Mouse (Mus musculus) heart, postnatal 0 days (tissue): ENCODE results near the gene Unc13a. TPM values are rescaled to one million over a fixed set of nuclear protein-coding genes. Genes with fewer than 3 reads are reported as not detected.

Experiments used
- ATAC-seq: fragments of 200-750 bp; cut with Nextera tagmentation; 2 replicates; pipeline ENCODE4 v1.8.0; 2017; ENCODE audit warnings: low read depth, moderate number of reproducible peaks, moderate library complexity; ENCODE audit not compliant: insufficient read depth
- DNase-seq: peaks from one replicate; pipeline ENCODE4 v3.0.0-alpha.2; 2016; ENCODE audit warnings: low spot score
- H3K27ac ChIP-seq: fragments of 300-500 bp; sonication (generic); 2 replicates; pipeline ENCODE4 v1.5.1; 2014; ENCODE audit warnings: low read depth, mild to moderate bottlenecking
- H3K27me3 ChIP-seq: fragments of 300-500 bp; sonication (generic); 2 replicates; pipeline ENCODE4 v1.6.1; 2014; ENCODE audit warnings: low read length, mixed read lengths; ENCODE audit not compliant: control insufficient read depth, insufficient read depth
- H3K36me3 ChIP-seq: fragments of 300-500 bp; sonication (generic); replicated peaks from 2 replicates; pipeline ENCODE4 v1.6.1; 2014; ENCODE audit warnings: low read length, mixed read lengths; ENCODE audit not compliant: control insufficient read depth, insufficient read depth
- H3K4me1 ChIP-seq: fragments of 300-500 bp; sonication (generic); 2 replicates; pipeline ENCODE4 v1.6.1; 2014; ENCODE audit warnings: antibody characterized with exemption; ENCODE audit not compliant: control insufficient read depth, insufficient read depth
- H3K4me2 ChIP-seq: fragments of 300-500 bp; sonication (generic); 2 replicates; pipeline ENCODE4 v1.6.1; 2014; ENCODE audit warnings: low read depth, mild to moderate bottlenecking, low read length, moderate library complexity
- H3K4me3 ChIP-seq: fragments of 300-500 bp; sonication (generic); 2 replicates; pipeline ENCODE4 v1.5.1; 2014; ENCODE audit warnings: low read depth, low read length
- H3K9ac ChIP-seq: fragments of 300-500 bp; sonication (generic); replicated peaks from 2 replicates; pipeline ENCODE4 v1.6.1; 2014; ENCODE audit warnings: low read depth, low read length, mixed read lengths
- H3K9me3 ChIP-seq: fragments of 300-500 bp; sonication (generic); replicated peaks from 2 replicates; pipeline ENCODE4 v1.6.1; 2016; ENCODE audit warnings: low read length; ENCODE audit not compliant: control insufficient read depth
- CTCF ChIP-seq: IDR thresholded peaks from 2 replicates; pipeline ENCODE4 v1.5.1; 2016; ENCODE audit warnings: antibody characterized with exemption, control low read depth, low read depth
- EP300 ChIP-seq: IDR thresholded peaks from 2 replicates; pipeline ENCODE4 v1.6.1; 2016; ENCODE audit warnings: antibody characterized with exemption, low read depth
- WGBS: fragments of 180-500 bp; shearing (Covaris S2); extraction: QIAGEN DNeasy Blood & Tissue Kit; methylation state at CpG from one replicate; pipeline ENCODE4 v1.1.7; 2014; 5-methylcytosine and 5-hydroxymethylcytosine counted together
- microRNA-seq: library from miRNA; unstranded; fragments of <30 nt; microRNA quantifications from one replicate; pipeline ENCODE4, GENCODE M21; 2016
- polyA plus RNA-seq: library from polyadenylated mRNA; unstranded; fragments of >200 nt; fragmentation: Nextera tagmentation; extraction: Ambion mirVana; gene quantifications from 2 replicates; pipeline ENCODE4 v1.2.1, GENCODE M21; 2015
- total RNA-seq: library from RNA; depleted of rRNA; stranded (reverse); fragments of >200 nt; gene quantifications from 2 replicates; pipeline ENCODE4 v1.2.3, GENCODE M21; 2014; ENCODE audit warnings: low replicate concordance; rRNA removed

Gene Unc13a
- total and polyA plus RNA-seq, 2 experiments from 2014 or later, result 0.57 to 0.60 TPM

- Histone ChIP-seq H3K27me3 (no peaks in the 10 kb centered on the region), H3K4me1 (no peaks in the 10 kb centered on the region), H3K9me3 (no peaks in the 10 kb centered on the region), H3K36me3 (peaks cover 29% of the 10 kb centered on the region), H3K27ac (no peak overlapping the region), H3K4me3 (no peak overlapping the region), H3K4me2 (no peak overlapping the region), H3K9ac (no peak overlapping the region)
- no peak for DNase-seq
- no peak for TF ChIP-seq CTCF
- TF ChIP-seq EP300, result no peak
- ATAC-seq, result no peak
- WGBS, result 60% methylated on average over 9 of the region's 9 CpGs
These were observed 91.4 kb downstream of the Unc13a start for GRCm38 (mm10) chr8:71580201-71580600.

- no peak for DNase-seq
- Histone ChIP-seq H3K9ac (no peak overlapping the region), H3K27ac (no peak overlapping the region), H3K36me3 (peaks cover 22% of the 10 kb centered on the region), H3K9me3 (no peaks in the 10 kb centered on the region), H3K27me3 (no peaks in the 10 kb centered on the region), H3K4me2 (no peak overlapping the region), H3K4me1 (no peaks in the 10 kb centered on the region), H3K4me3 (no peak overlapping the region)
- ATAC-seq, result no peak
- WGBS, result 83% methylated on average over 14 of the region's 14 CpGs
- TF ChIP-seq EP300 (no peak), CTCF (no peak)
These were observed 92.1 kb downstream of the Unc13a start for GRCm38 (mm10) chr8:71579476-71579875.

- H3K9me3 ChIP-seq, result no peaks in the 10 kb centered on the region
- no peak overlapping the region for H3K4me2 ChIP-seq
- no peak overlapping the region for H3K9ac ChIP-seq
- H3K4me1 ChIP-seq, result no peaks in the 10 kb centered on the region
- peaks cover 17% of the 10 kb centered on the region for H3K36me3 ChIP-seq
- ATAC-seq, result no peak
- H3K4me3 ChIP-seq, result no peak overlapping the region
- H3K27ac ChIP-seq, result no peak overlapping the region
- no peak for DNase-seq
- H3K27me3 ChIP-seq, result no peaks in the 10 kb centered on the region
- TF ChIP-seq CTCF (no peak), EP300 (no peak)
- 55% methylated on average over 1 of the region's 1 CpGs for whole genome bisulfite sequencing
These were observed 92.5 kb downstream of the Unc13a start for GRCm38 (mm10) chr8:71579009-71579408.

DNA sequence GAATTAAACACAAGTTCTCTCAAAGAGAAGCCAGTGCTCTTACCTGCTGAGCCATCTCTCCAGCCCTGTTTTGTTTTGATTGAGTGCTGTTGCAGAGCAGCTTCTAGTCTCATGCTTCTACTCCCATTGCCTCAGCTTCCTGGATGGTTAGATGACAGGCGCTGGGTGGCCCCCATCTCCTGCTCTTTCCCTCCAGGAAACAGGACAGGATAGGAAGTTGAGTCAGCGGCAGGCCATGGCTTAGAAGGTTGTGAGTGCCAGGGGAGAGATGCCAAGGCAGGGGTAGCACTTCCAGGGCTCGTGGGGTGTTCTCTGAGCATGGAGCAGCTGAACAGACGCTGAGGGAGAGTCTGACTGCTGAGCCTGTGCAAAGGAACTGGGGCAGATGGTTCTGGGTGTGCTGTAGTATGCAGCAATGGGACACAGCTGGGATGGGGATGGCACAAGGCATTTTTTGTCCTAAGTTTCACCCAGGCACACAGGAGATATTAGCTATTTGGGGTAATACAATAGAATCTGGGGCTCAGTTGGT lies 93.6 kb downstream of the Unc13a start:
- TF ChIP-seq EP300 (no peak), CTCF (no peak)
- Histone ChIP-seq H3K27me3 (no peaks in the 10 kb centered on the region), H3K36me3 (peaks cover 11% of the 10 kb centered on the region), H3K9ac (no peak overlapping the region), H3K9me3 (no peaks in the 10 kb centered on the region), H3K4me1 (peaks cover 5% of the 10 kb centered on the region; the same call in 1 of the 2 replicates), H3K4me2 (no peak overlapping the region), H3K4me3 (no peak overlapping the region), H3K27ac (no peak overlapping the region)
- 54% methylated on average over 4 of the region's 4 CpGs for WGBS
- ATAC-seq, result no peak
- DNase-seq, result no peak

DNA sequence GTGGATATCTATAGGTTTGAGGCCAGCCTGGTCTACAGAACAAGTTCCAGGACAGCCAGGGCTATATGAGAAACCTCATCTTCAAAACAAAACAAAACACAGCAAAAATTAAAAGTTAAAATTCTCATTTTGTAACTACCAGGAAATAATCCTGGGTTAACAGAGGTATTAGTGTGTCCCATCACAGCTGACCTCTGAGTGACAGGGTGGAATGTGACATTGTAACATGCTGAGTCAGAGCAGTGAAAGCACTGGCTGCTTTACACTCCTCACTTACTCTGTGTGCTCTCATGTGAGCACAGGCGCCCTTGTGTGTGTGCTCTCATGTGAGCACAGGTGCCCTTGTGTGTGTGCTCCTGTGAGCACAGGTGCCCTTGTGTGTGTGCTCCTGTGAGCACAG lies 96.5 kb downstream of the Unc13a start:
- H3K4me2 ChIP-seq, result no peak overlapping the region
- no peaks in the 10 kb centered on the region for H3K27me3 ChIP-seq
- no peak overlapping the region for H3K9ac ChIP-seq
- TF ChIP-seq EP300, result no peak
- no peak for TF ChIP-seq CTCF
- no peak for ATAC-seq
- 0 out of 2 replicates have a peak overlapping the region, but pooled peaks have one; percentile 21 for H3K27ac ChIP-seq
- H3K4me1 ChIP-seq, result peaks cover 10% of the 10 kb centered on the region; the same call in 1 of the 2 replicates
- DNase-seq, result no peak
- no peak overlapping the region for H3K4me3 ChIP-seq
- no peaks in the 10 kb centered on the region for H3K9me3 ChIP-seq
- H3K36me3 ChIP-seq, result no peaks in the 10 kb centered on the region
- WGBS, result 26% methylated on average over 1 of the region's 1 CpGs

DNA sequence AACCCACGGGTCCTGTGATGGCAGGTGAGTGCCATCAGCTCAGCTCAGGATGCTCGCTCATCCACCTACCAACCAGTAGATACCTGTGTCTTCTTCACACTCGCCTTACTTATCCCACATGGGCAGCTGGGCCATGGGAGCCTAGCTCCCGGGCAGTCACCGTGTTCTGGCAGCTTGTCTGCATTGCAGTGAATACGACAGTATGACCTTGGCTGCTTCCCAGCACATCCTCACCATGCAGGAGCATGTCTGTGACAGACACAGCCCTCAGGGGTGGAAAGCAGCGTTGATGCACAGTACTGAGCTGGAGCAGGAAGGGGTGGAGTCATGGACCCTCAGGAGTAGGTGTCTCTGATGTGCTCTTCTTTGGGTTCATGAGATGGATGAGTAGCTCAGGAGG lies 97.1 kb downstream of the Unc13a start:
- H3K27ac ChIP-seq, result 0 out of 2 replicates have a peak overlapping the region, but pooled peaks have one; percentile 21
- no peak for ATAC-seq

More for the DNA sequence above, 97.1 kb downstream of the Unc13a start:
- no peak for DNase-seq
- Histone ChIP-seq H3K27me3 (no peaks in the 10 kb centered on the region), H3K4me1 (peaks cover 10% of the 10 kb centered on the region; the same call in 1 of the 2 replicates), H3K4me2 (no peak overlapping the region), H3K9ac (no peak overlapping the region), H3K36me3 (no peaks in the 10 kb centered on the region), H3K9me3 (no peaks in the 10 kb centered on the region), H3K4me3 (no peak overlapping the region)
- WGBS, result 55% methylated on average over 7 of the region's 7 CpGs
- no peak for TF ChIP-seq EP300
- TF ChIP-seq CTCF, result no peak

Small RNA genes lying within 50 kb of the gene (microRNA-seq; reads per million reads assigned to microRNA genes)
- gene Mir6769b, result not detected

Other genes starting within 250 kb of the Unc13a start
- gene Abhd8, start 208.1 kb downstream of the Unc13a start, total RNA-seq, result 57.7 and 69.8 TPM in 2 replicates
- 32.8 and 36.6 TPM in 2 replicates for gene Abhd8, start 208.1 kb downstream of the Unc13a start, polyA plus RNA-seq
- gene Mrpl34, start 206.8 kb downstream of the Unc13a start, total RNA-seq, result 169 and 188 TPM in 2 replicates
- gene Mrpl34, start 206.8 kb downstream of the Unc13a start, polyA plus RNA-seq, result 284 and 320 TPM in 2 replicates
- 73.5 and 89.9 TPM in 2 replicates for gene Dda1, start 202.6 kb downstream of the Unc13a start, total RNA-seq
- 62.7 and 66.4 TPM in 2 replicates for gene Dda1, start 202.6 kb downstream of the Unc13a start, polyA plus RNA-seq
- 10.8 and 15.0 TPM in 2 replicates for gene Ano8, start 185.8 kb downstream of the Unc13a start, total RNA-seq
- gene Ano8, start 185.8 kb downstream of the Unc13a start, polyA plus RNA-seq, result 0.74 and 0.93 TPM in 2 replicates
- 21.1 and 36.7 TPM in 2 replicates for gene Gtpbp3, start 183.7 kb downstream of the Unc13a start, total RNA-seq
- gene Gtpbp3, start 183.7 kb downstream of the Unc13a start, polyA plus RNA-seq, result 10.3 and 11.3 TPM in 2 replicates
- 51.6 and 95.2 TPM in 2 replicates for gene Plvap, start 160.0 kb downstream of the Unc13a start, total RNA-seq
- 63.4 and 64.8 TPM in 2 replicates for gene Plvap, start 160.0 kb downstream of the Unc13a start, polyA plus RNA-seq
- 1.1 TPM in 1 of 2 replicates, not detected in the other for gene Ccdc194, start 146.0 kb downstream of the Unc13a start, total RNA-seq
- 0.12 and 0.14 TPM in 2 replicates for gene Ccdc194, start 146.0 kb downstream of the Unc13a start, polyA plus RNA-seq
- gene Bst2, start 134.3 kb downstream of the Unc13a start, total RNA-seq, result 101 and 109 TPM in 2 replicates
- gene Bst2, start 134.3 kb downstream of the Unc13a start, polyA plus RNA-seq, result 42.9 and 43.3 TPM in 2 replicates
- 47.6 and 61.5 TPM in 2 replicates for gene Mvb12a, start 128.8 kb downstream of the Unc13a start, total RNA-seq
- gene Mvb12a, start 128.8 kb downstream of the Unc13a start, polyA plus RNA-seq, result 54.4 and 55.3 TPM in 2 replicates
- 0.08 TPM in 1 of 2 replicates, not detected in the other for gene Tmem221, start 112.9 kb downstream of the Unc13a start, total RNA-seq
- 0.23 and 0.37 TPM in 2 replicates for gene Tmem221, start 112.9 kb downstream of the Unc13a start, polyA plus RNA-seq
- gene Nxnl1, start 105.2 kb downstream of the Unc13a start, total RNA-seq, result 0.50 TPM in 1 of 2 replicates, not detected in the other
- 0.12 TPM in 2 replicates for gene Nxnl1, start 105.2 kb downstream of the Unc13a start, polyA plus RNA-seq
- 68.4 and 178 TPM in 2 replicates for gene Slc27a1, start 102.9 kb downstream of the Unc13a start, total RNA-seq
- 62.1 and 68.5 TPM in 2 replicates for gene Slc27a1, start 102.9 kb downstream of the Unc13a start, polyA plus RNA-seq
- gene Pgls, start 79.6 kb downstream of the Unc13a start, total RNA-seq, result 333 and 425 TPM in 2 replicates
- 210 and 212 TPM in 2 replicates for gene Pgls, start 79.6 kb downstream of the Unc13a start, polyA plus RNA-seq
- 0.04 and 12.6 TPM in 2 replicates for gene Fam129c, start 74.1 kb downstream of the Unc13a start, total RNA-seq
- gene Fam129c, start 74.1 kb downstream of the Unc13a start, polyA plus RNA-seq, result 0.59 and 1.6 TPM in 2 replicates
- 84.1 and 108 TPM in 2 replicates for gene Colgalt1, start 60.8 kb downstream of the Unc13a start, total RNA-seq
- 32.7 and 35.4 TPM in 2 replicates for gene Colgalt1, start 60.8 kb downstream of the Unc13a start, polyA plus RNA-seq
- gene Jak3, start 4.5 kb upstream of the Unc13a start, total RNA-seq, result 14.6 and 16.9 TPM in 2 replicates
- 5.7 and 5.8 TPM in 2 replicates for gene Jak3, start 4.5 kb upstream of the Unc13a start, polyA plus RNA-seq
- not detected in 2 replicates for gene Insl3, start 17.5 kb upstream of the Unc13a start, total RNA-seq
- 1.5 and 2.4 TPM in 2 replicates for gene Insl3, start 17.5 kb upstream of the Unc13a start, polyA plus RNA-seq
- gene B3gnt3, start 30.0 kb upstream of the Unc13a start, total RNA-seq, result 8.7 TPM in 2 replicates
- 6.4 TPM in 2 replicates for gene B3gnt3, start 30.0 kb upstream of the Unc13a start, polyA plus RNA-seq
- 0.04 and 1.1 TPM in 2 replicates for gene Fcho1, start 54.0 kb upstream of the Unc13a start, total RNA-seq
- gene Fcho1, start 54.0 kb upstream of the Unc13a start, polyA plus RNA-seq, result 0.92 and 1.4 TPM in 2 replicates
- 0.85 and 6.6 TPM in 2 replicates for gene Zfp709, start 210.3 kb upstream of the Unc13a start, total RNA-seq
- 3.6 and 3.9 TPM in 2 replicates for gene Zfp709, start 210.3 kb upstream of the Unc13a start, polyA plus RNA-seq
- gene Zfp882, start 236.9 kb upstream of the Unc13a start, total RNA-seq, result 0.11 and 0.23 TPM in 2 replicates
- gene Zfp882, start 236.9 kb upstream of the Unc13a start, polyA plus RNA-seq, result 1.8 TPM in 2 replicates
- 18.3 and 18.9 TPM in 2 replicates for gene Zfp617, start 236.9 kb upstream of the Unc13a start, total RNA-seq
- gene Zfp617, start 236.9 kb upstream of the Unc13a start, polyA plus RNA-seq, result 20.2 and 21.9 TPM in 2 replicates